Mouse (Mus musculus): ENCODE measurements around the gene Prorsd1.
"Not testable (repeated sequence)": the region's sequence is repeated elsewhere in the genome, so short reads cannot be mapped to it uniquely, and the experiment has no call there.

Prorsd1 gene

GRCm38 (mm10) chr11:29514682-29515412 lies at the start of gene Prorsd1:
Prorsd1 (minus strand) TSS chr11:29515033.
- no peak for DNase-seq (ENCODE audit: extremely low read depth, insufficient read length, low spot score)

GRCm38 (mm10) chr11:29563406-29563805 lies 48.6 kb upstream of the Prorsd1 start:
- no peak for DNase-seq (ENCODE audit: extremely low read depth, insufficient read length, low spot score)

DNA sequence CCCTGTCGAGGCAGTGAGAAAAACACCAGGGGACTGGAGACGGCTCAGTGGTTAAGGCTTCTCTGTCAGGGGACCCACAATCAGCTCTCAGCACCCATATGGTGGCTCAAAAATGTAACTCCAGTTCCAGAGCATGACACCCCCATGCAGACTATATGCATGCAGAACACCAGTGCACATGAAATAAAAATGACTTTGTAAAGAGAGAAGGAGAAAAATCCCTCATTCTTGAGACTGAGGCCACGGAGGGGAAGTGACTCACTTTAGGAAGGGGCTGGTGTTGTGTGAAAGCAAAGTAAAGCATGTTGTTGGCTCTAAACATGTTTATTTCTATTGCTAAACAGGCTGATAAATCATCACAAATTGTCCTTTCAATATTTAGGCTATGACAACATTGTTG lies 46.2 kb upstream of the Prorsd1 start:
- no peak for DNase-seq (ENCODE audit: extremely low read depth, insufficient read length, low spot score)

DNA sequence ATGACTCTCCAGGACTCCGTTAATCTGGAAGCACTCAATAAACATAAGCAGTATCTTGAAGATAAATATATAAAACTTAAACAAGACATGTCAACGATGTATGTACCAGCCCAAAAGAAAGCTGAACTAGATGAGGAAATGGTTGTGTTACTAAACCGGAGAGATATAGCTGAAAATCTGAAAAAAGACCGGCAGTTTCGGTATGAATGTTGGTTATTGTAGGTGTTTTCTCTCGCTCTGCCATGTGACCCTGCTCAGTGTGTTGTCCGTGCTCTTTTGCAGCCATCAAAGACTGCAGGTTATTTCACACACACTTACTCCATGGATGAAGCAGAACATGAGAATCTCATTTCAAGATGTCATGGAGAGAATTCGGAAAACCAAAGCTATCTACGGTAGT lies 45.6 kb upstream of the Prorsd1 start:
- no peak for DNase-seq (ENCODE audit: extremely low read depth, insufficient read length, low spot score)

DNA sequence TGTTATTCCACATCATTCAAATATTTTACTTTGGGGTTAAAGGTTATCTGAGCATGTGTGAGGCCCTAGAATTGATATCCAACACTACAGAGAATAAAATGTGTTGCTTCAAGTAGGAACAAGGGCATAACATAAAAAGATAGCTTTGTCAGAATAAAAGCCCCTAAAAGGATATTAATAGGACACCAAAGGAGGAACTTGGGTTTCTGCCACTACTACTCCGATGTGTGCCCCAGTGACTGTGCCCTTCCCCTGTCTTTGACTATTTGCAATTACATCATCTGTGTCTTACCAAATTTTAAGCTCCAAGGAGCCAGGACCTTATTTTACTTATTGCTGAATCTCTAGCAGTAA lies 34.6 kb upstream of the Prorsd1 start:
- DNase-seq (ENCODE audit: extremely low read depth, insufficient read length, low spot score), result no peak

DNA sequence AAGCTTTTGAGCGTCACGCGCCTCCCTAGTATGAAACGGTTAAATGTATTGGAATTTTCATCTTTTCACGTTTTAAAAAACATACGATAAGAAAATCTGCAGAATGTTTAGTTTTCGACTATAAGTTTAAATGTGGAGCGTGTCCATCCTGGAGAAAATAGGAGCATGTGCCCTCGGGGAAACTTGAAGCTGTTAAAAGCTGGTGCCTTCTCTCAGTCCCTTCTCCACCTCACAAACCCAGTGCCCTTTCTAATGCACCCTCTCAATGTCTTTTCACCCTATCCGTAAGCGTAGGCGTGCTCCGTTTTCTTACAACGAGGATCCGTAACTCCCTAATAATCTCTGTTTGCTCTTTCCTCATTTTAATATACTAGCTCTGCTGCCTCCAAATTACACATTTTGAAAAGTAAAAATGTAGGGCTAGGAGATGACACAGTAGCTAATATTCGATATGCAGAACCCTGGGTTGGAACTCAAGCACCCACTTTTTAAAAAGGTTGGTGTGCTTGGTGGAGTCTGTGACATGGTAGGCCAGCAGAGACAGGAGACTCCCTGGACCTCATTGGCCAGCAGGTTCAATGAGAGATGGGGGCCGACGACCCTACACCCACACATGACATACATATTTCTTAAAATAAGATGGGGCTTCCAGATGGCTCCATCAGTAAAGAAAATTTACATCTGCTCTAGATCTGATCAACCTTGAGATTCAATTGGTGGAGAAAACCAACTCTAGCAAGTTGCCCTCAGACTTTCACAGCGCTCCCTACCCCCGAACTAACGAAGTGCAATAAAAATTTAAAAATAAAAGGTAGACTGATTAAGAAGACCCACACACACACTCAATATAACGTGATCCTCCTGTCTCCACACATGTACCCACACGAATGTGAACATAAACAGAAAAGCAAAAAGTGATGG lies 33.9 kb upstream of the Prorsd1 start:
- no peak for DNase-seq (ENCODE audit: extremely low read depth, insufficient read length, low spot score)

DNA sequence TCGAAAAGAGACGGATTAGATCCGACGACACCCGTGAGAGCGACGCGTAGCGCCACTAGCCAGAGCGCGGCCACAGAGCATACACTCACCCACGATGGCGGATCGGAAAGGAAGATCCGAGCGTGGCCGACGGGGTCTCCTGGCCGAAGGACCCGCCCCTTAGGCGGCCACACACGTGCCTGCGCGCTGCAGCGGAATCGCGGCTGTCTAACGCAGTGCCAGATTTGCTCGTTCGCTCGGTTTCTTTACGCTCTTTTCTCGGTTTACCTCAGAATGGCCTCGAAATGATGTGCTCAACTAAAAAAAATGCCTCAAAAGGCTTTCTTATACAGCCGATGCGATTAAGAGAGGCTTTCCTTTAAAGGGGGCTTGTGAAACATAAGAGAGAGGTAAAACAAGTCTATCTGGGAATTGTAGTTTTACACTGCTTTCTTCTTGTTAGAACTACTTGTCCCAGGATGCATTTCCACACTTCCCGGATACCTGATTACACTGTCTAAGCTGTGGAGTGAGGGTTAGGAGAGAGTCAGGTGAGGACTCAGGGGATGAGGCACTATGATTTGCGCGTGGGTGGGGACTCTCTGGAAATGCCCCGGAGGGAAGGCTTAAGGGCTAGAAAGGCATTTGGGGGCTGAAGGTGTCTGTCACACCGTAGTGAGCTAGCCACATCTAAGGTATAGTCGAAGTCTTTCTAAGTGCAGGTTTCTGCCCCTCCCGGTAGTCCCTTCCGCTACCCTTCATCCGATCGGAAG lies 33.1 kb upstream of the Prorsd1 start, which contains the start of the genes Clhc1 and Rps27a:
Gene Clhc1, plus strand, starts transcription at position 199 of the 752 bp plus-strand sequence.
Gene Rps27a, minus strand, starts transcription at position 358 of the 752 bp plus-strand sequence.
- peak; percentile 90 for DNase-seq (ENCODE audit: extremely low read depth, insufficient read length, low spot score)

DNA sequence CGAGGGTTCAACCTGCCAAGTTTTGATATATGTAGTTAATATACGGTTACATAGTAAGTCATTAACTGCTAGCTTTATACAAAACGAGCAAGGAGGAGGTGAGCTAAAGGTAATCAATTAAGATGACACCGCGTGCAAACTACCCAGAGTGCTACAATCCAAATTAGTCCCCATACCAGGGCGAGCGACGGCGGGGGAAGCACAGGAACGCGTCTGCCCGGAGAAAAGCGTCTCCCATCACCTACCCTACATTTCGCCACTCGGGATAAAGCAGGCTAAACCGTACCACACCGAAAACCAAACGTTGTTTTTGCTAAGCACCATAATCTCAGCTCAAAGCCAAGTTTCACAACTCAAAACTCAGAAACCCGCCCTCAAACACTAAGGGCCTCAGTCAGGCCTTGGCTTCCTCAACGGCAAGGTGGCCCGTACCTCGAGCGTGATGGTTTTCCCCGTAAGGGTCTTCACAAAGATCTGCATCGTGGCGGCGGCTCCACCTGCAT lies 32.5 kb upstream of the Prorsd1 start:
- no peak for DNase-seq (ENCODE audit: extremely low read depth, insufficient read length, low spot score)

DNA sequence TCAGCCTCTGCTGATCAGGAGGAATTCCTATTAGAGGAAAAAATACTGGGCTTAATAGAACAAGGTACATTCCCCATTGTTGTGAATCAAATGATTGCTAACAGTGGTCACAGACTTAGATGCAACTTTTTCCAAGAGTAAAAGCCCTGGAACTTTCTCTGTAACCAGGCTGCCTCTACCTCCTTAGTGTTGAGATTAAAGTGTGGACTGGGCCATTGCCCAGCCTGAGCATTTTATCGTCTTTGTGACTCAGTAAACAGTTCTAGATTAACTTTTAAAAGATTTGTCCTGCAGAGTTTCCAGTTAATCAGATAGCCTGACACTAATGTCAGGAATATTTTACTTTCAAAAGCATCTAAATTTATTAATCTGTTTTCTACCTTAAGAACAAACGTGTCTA lies 31.9 kb upstream of the Prorsd1 start:
- DNase-seq (ENCODE audit: extremely low read depth, insufficient read length, low spot score), result no peak

DNA sequence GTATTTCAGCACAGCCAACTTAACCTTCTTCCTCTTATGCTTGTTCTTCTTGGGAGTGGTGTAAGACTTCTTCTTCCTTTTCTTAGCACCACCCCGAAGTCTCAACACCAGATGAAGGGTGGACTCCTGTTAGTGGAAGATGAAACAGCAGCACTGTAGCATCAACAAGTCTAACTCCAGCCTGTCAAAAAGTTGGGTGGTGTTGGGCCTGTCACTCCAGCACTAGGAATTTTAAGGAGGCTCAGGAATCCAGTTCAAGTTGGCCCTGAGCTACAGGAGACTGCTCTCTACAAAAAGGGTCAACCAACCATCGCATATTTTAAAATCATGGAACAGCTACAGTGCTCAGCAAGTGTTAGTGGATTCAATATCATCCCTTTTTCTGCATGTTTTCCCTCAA lies 31.5 kb upstream of the Prorsd1 start:
- DNase-seq (ENCODE audit: extremely low read depth, insufficient read length, low spot score), result not testable (repeated sequence)

DNA sequence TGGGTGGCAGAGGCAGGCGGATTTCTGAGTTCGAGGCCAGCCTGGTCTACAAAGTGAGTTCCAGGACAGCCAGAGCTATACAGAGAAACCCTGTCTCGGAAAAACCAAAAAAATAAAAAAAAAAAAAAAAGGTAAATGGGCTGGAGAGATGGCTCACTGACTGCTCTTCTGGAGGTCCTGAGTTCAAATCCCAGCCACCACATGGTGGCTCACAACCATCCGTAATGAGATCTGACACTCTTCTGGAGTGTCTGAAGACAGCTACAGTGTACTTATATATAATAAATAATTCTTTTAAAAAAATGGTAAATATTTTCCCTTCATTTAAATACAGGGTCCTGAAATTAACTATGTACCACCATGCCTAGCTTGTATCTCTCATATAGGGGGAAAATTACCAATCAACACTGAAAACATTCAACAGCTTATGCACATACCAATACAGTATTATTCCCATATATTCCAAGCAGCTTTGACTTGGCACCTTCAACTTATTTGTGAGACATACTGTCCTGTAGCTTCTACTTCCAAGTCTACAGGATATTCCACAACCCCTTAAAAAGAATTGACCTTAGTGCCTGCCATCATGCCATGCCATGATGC lies 30.4 kb upstream of the Prorsd1 start:
- DNase-seq (ENCODE audit: extremely low read depth, insufficient read length, low spot score), result not testable (repeated sequence)

GRCm38 (mm10) chr11:29544225-29544945 lies 29.6 kb upstream of the Prorsd1 start:
- DNase-seq (ENCODE audit: extremely low read depth, insufficient read length, low spot score), result no peak

- no peak for DNase-seq (ENCODE audit: extremely low read depth, insufficient read length, low spot score)
These were observed 23.4 kb upstream of the Prorsd1 start for GRCm38 (mm10) chr11:29538201-29538600.

- DNase-seq (ENCODE audit: extremely low read depth, insufficient read length, low spot score), result peak; percentile 89
These were observed 11.4 kb upstream of the Prorsd1 start, which contains the start of gene Mtif2 for GRCm38 (mm10) chr11:29525988-29526794. Mtif2 (plus strand) TSS chr11:29526408.

DNA sequence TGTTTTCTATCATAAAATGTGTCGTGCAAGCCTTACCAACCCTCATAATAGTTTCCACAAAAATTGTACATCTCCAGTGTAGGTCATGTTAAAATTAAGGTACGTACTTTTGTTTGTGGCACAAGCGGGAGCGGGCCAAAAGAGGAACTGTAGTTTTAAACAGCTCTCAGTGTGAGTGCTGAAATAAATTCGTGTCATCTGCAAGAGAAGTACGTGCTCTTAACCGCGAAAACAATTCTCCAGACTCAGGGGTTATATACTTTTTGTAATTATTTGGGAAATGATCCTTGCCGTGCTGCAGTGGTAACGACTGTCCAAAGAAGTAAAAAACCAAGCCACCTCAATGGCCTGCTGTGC lies 530 bp downstream of the Prorsd1 start:
- DNase-seq (ENCODE audit: extremely low read depth, insufficient read length, low spot score), result no peak

DNA sequence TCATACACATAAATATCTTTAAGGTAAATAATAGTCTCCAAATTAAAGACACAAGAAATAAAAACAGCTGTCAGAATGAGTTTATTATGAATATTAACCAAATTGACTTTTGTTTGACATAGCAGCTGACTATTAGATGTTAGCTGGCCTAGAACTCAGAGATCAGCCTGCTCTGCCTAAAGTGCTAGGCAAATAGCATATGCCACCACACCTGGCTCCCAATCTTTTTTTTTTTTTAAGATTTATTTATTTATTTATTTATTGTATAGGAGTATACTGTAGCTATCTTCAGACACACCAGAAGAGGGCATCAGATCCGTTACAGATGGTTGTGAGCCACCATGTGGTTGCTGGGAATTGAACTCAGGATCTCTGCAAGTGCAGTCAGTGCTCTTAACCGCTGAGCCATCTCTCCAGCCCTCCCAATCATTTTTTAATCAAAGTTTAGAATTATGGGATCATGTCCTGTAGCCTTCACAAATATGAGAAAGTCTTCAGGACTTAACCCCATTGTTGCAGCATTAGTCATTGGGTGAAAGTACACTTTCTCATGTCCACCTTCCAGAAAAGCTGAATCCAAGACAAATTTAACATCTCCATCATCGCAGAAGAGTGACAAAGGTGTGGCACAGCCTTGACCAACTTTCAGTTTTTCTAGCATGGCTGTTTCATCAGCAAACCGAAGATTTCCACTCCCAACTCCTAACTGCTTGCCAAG lies 1.9 kb downstream of the Prorsd1 start:
- DNase-seq (ENCODE audit: extremely low read depth, insufficient read length, low spot score), result no peak

DNA sequence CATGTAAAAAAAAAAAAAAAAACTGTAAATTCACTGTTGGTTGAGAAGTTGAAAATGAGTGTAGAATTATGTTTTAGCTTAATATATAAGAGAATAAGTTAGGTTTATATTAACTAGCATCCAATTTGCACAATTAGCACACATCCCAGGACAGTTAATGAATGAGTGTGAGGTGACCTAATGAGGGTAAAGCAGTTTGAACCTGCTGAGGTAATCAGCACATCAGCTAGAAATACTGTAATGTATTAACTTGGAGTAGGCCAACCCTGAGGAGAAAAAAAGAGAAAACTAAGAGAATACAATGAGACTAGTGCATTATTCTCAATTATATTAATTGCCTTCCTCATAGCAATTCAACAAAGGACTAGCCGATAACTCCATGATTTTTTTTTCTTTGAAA lies 5.4 kb downstream of the Prorsd1 start:
- DNase-seq (ENCODE audit: extremely low read depth, insufficient read length, low spot score), result no peak

DNA sequence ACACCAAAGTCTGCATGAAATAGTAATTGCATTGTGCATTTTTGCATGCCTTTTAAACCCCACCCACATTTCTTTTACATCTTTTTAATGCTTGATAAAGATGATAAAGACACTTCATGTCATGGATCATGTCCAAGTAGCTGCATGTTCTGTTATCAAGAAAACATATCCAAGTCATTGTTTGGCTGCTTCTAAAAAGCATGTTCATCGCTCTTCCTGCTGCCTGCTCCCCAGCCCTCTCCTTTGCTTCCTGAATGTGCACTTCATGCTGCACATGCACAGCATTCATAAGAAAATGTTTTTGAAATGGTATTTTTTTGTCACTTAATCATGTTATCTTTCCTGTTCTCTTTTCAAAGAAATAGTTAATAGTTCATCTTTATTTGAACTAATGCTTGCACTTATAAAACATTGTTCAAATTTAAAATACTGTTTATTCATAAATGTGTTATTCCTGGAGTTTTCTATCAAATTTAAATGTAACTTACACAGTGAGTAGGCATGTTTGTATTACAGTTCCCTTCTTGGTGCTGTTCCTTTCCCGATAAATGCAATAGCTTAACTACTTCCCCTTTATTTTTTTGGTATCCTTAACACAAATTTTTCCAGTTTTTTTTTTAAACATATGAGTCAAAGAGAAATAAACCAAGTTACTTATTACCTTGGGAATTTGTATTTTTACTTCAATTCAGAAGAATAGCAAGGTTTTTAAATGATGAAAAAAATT lies 9.8 kb downstream of the Prorsd1 start:
- no peak for DNase-seq (ENCODE audit: extremely low read depth, insufficient read length, low spot score)

Measured in 3134 (cell line).